Mouse (Mus musculus) midbrain, embryonic 11.5 days (tissue): ENCODE data around the gene Kbtbd8. TPM values are rescaled to one million over a fixed set of nuclear protein-coding genes. Genes with fewer than 3 reads are reported as not detected.

Source experiments
- ATAC-seq: fragments of 200-750 bp; cut with Nextera tagmentation; 2 replicates; pipeline ENCODE4 v1.8.0; 2017; ENCODE audit warnings: moderate TSS enrichment, moderate library complexity; ENCODE audit not compliant: low FRiP score
- DNase-seq: peaks from one replicate; pipeline ENCODE4 v3.0.0; 2015; ENCODE audit warnings: low spot score; ENCODE audit errors: missing footprints
- H3K27ac ChIP-seq: fragments of 300-500 bp; sonication (generic); 2 replicates; pipeline ENCODE4 v1.5.1; 2014; ENCODE audit warnings: low read depth, low read length
- H3K27me3 ChIP-seq: fragments of 300-500 bp; sonication (generic); 2 replicates; pipeline ENCODE4 v1.6.1; 2014; ENCODE audit warnings: mild to moderate bottlenecking, low read length, moderate library complexity, mixed read lengths; ENCODE audit not compliant: control insufficient read depth, insufficient read depth
- H3K36me3 ChIP-seq: fragments of 300-500 bp; sonication (generic); 2 replicates; pipeline ENCODE4 v1.6.1; 2014; ENCODE audit warnings: mild to moderate bottlenecking, low read length, moderate library complexity, mixed read lengths; ENCODE audit not compliant: control insufficient read depth, insufficient read depth
- H3K4me1 ChIP-seq: fragments of 300-500 bp; sonication (generic); 2 replicates; pipeline ENCODE4 v1.6.1; 2014; ENCODE audit warnings: low read length; ENCODE audit not compliant: control insufficient read depth, insufficient read depth
- H3K4me2 ChIP-seq: fragments of 300-500 bp; sonication (generic); 2 replicates; pipeline ENCODE4 v1.6.1; 2014; ENCODE audit warnings: mild to moderate bottlenecking, moderate library complexity
- H3K4me3 ChIP-seq: fragments of 300-500 bp; sonication (generic); 2 replicates; pipeline ENCODE4 v1.5.1; 2014; ENCODE audit warnings: low read depth, low read length
- H3K9ac ChIP-seq: fragments of 300-500 bp; sonication (generic); 2 replicates; pipeline ENCODE4 v1.6.1; 2014; ENCODE audit warnings: low read length
- H3K9me3 ChIP-seq: fragments of 300-500 bp; sonication (generic); 2 replicates; pipeline ENCODE4 v1.6.1; 2016; ENCODE audit warnings: low read length; ENCODE audit not compliant: control insufficient read depth
- WGBS: fragments of 180-500 bp; shearing (Covaris S2); extraction: QIAGEN DNeasy Blood & Tissue Kit; methylation state at CpG from one replicate; pipeline ENCODE4 v1.1.7; 2014; 5-methylcytosine and 5-hydroxymethylcytosine counted together
- polyA plus RNA-seq: library from polyadenylated mRNA; unstranded; fragments of >200 nt; fragmentation: Nextera tagmentation; extraction: Ambion mirVana; gene quantifications from 2 replicates; pipeline ENCODE4 v1.2.1, GENCODE M21; 2014

Gene Kbtbd8
- 10.1 TPM in 2 replicates for polyA plus RNA-seq

- WGBS: 36% methylated on average over 13 of the region's 13 CpGs
- Histone ChIP-seq H3K9me3 (no peaks in the 10 kb centered on the region), H3K36me3 (no peaks in the 10 kb centered on the region), H3K4me1 (no peaks in the 10 kb centered on the region; the same call in 1 of the 2 replicates), H3K27ac (peak within 1 kb of the TSS; percentile 77), H3K27me3 (no peaks in the 10 kb centered on the region), H3K4me3 (peak within 1 kb of the TSS; percentile 87), H3K4me2 (peak within 1 kb of the TSS; percentile 75), H3K9ac (peak within 1 kb of the TSS; percentile 86)
- DNase-seq (peak; percentile 86), ATAC-seq (peak; percentile 33)
Measured at GRCm38 (mm10) chr6:95116946-95117345, at the start of gene Kbtbd8. TSS of gene Kbtbd8 (plus strand) at chr6:95117240.

DNA sequence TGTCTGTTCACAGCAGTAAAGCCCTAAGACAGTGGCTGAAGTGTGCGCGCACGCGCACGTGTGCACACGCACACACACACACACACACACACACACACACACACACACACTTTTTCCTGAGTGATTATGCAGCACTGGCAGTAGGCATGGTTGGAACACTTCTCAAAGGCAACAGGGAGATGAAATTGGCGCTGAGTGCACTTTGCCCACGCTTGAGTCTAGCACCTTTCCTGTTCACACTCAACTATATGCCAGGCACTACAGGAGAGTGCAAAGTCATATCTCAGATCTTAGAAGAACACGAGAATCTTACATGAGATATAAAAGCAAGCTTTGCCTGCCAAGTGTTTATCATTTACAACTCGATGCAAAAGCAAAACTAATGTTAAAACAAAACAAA lies 47.3 kb upstream of the Kbtbd8 start:
- Histone ChIP-seq H3K27ac (no peak overlapping the region), H3K9me3 (no peaks in the 10 kb centered on the region), H3K9ac (no peak overlapping the region), H3K4me1 (no peaks in the 10 kb centered on the region), H3K4me3 (no peak overlapping the region), H3K4me2 (no peak overlapping the region), H3K27me3 (no peaks in the 10 kb centered on the region), H3K36me3 (no peaks in the 10 kb centered on the region)
- WGBS: 93% methylated on average over 10 of the region's 10 CpGs
- no peak for DNase-seq
- no peak for ATAC-seq

DNA sequence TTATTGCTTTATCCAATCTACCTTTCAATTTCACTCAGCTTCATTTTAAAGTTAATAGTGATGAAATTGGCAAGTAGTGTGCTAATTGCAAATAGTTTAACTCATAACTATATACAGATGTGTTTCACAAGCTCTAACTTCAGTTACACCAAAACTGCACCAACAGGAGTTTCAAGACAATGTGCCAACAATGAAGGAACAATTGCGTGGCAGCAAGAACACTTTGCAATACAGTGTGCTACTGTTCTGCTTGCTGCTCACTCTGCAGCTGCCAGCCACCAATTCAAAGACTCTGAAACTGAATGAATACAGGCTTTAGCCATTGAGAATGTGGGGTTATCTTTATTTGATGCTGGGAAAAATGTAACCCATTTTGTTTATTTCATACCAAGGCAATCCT lies 31.8 kb upstream of the Kbtbd8 start:
- H3K4me3 ChIP-seq: no peak overlapping the region
- no peak overlapping the region for H3K4me2 ChIP-seq
- H3K4me1 ChIP-seq: no peaks in the 10 kb centered on the region
- no peak for ATAC-seq
- no peaks in the 10 kb centered on the region for H3K36me3 ChIP-seq
- no peak overlapping the region for H3K27ac ChIP-seq
- no peaks in the 10 kb centered on the region for H3K27me3 ChIP-seq
- H3K9ac ChIP-seq: no peak overlapping the region
- H3K9me3 ChIP-seq: no peaks in the 10 kb centered on the region
- WGBS: 75% methylated on average over 1 of the region's 1 CpGs
- no peak for DNase-seq

- 91% methylated on average over 6 of the region's 6 CpGs for WGBS
- H3K4me1 ChIP-seq: no peaks in the 10 kb centered on the region
- no peak overlapping the region for H3K9ac ChIP-seq
- no peak overlapping the region for H3K27ac ChIP-seq
- H3K9me3 ChIP-seq: no peaks in the 10 kb centered on the region
- no peaks in the 10 kb centered on the region for H3K27me3 ChIP-seq
- H3K4me2 ChIP-seq: no peak overlapping the region
- no peak overlapping the region for H3K4me3 ChIP-seq
- no peak for ATAC-seq
- no peak for DNase-seq
- no peaks in the 10 kb centered on the region for H3K36me3 ChIP-seq
Measured at GRCm38 (mm10) chr6:95087154-95087846, 29.7 kb upstream of the Kbtbd8 start.

DNA sequence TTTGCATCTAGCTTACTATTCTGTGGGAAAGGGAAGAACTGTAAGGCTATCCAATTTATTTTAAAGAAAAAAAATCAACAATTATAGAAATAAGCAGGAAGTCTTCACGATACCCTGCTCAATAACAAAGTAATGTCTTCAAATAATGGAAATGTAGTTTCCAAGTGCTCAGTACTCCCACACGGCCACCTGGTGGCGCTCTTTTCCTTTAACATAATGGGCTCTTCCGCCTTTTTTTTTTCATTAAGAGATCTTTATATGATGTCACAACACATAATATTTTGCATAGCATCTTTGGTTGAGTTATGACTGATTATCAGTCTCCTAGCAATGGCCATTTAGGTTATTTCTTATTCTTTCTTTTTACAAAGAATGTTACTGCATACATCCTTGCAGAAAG lies 29.0 kb upstream of the Kbtbd8 start:
- WGBS: 47% methylated on average over 4 of the region's 4 CpGs
- no peak overlapping the region for H3K27ac ChIP-seq
- peak; percentile 87 for DNase-seq
- ATAC-seq: no peak
- H3K9ac ChIP-seq: no peak overlapping the region
- H3K4me2 ChIP-seq: no peak overlapping the region
- H3K27me3 ChIP-seq: no peaks in the 10 kb centered on the region
- H3K4me3 ChIP-seq: no peak overlapping the region
- no peaks in the 10 kb centered on the region for H3K9me3 ChIP-seq
- no peaks in the 10 kb centered on the region for H3K36me3 ChIP-seq
- H3K4me1 ChIP-seq: no peaks in the 10 kb centered on the region

GRCm38 (mm10) chr6:95094695-95095094 lies 22.3 kb upstream of the Kbtbd8 start:
- 69% methylated on average over 2 of the region's 2 CpGs for WGBS
- Histone ChIP-seq H3K27ac (no peak overlapping the region), H3K4me1 (no peaks in the 10 kb centered on the region), H3K4me2 (no peak overlapping the region), H3K27me3 (no peaks in the 10 kb centered on the region), H3K9ac (no peak overlapping the region), H3K9me3 (no peaks in the 10 kb centered on the region), H3K4me3 (no peak overlapping the region), H3K36me3 (no peaks in the 10 kb centered on the region)
- ATAC-seq (no peak), DNase-seq (no peak)

GRCm38 (mm10) chr6:95098366-95099109 lies 18.5 kb upstream of the Kbtbd8 start:
- Histone ChIP-seq H3K27ac (no peak overlapping the region), H3K9ac (no peak overlapping the region), H3K9me3 (no peaks in the 10 kb centered on the region), H3K4me2 (no peak overlapping the region), H3K4me1 (no peaks in the 10 kb centered on the region), H3K36me3 (no peaks in the 10 kb centered on the region), H3K4me3 (no peak overlapping the region), H3K27me3 (no peaks in the 10 kb centered on the region)
- DNase-seq (peak; percentile 100), ATAC-seq (peak; percentile 44; the same call in 1 of the 2 replicates)
- WGBS: 27% methylated on average over 21 of the region's 21 CpGs

DNA sequence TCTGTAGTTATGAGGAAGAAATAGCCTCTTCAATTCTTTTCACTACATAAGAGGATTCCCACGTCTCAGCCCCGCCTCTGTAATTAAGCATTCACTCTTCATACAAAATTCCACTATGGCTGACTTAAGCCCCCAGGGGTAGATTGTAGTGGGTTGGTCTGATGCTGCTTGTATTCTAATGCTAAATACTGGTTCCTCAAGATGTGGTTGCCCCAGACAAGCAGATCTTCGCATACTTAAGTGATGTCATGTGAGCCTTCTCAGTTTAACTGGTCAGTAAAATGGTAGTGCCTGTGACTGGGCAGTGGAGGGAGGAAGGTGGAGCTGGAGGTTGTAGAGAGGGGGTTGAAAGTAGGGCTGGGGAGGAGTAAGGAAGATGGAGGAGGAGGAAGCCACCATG lies 13.3 kb upstream of the Kbtbd8 start:
- no peaks in the 10 kb centered on the region for H3K27me3 ChIP-seq
- peak; percentile 16; the same call in 1 of the 2 replicates for ATAC-seq
- H3K27ac ChIP-seq: no peak overlapping the region
- H3K9me3 ChIP-seq: no peaks in the 10 kb centered on the region
- H3K4me3 ChIP-seq: no peak overlapping the region
- no peak for DNase-seq
- H3K9ac ChIP-seq: no peak overlapping the region
- 36% methylated on average over 3 of the region's 3 CpGs for WGBS
- H3K4me2 ChIP-seq: no peak overlapping the region
- H3K36me3 ChIP-seq: no peaks in the 10 kb centered on the region
- 0 out of 2 replicates have a peak, but pooled peaks cover 3% of the 10 kb centered on the region for H3K4me1 ChIP-seq

GRCm38 (mm10) chr6:95108437-95108836 lies 8.6 kb upstream of the Kbtbd8 start:
- Histone ChIP-seq H3K9me3 (no peaks in the 10 kb centered on the region), H3K27ac (no peak overlapping the region), H3K4me2 (no peak overlapping the region), H3K27me3 (no peaks in the 10 kb centered on the region), H3K9ac (no peak overlapping the region), H3K4me1 (0 out of 2 replicates have a peak, but pooled peaks cover 3% of the 10 kb centered on the region), H3K4me3 (no peak overlapping the region), H3K36me3 (no peaks in the 10 kb centered on the region)
- DNase-seq (peak; percentile 57), ATAC-seq (no peak)
